Mouse (Mus musculus): ENCODE measurements around the gene Lamc1. TPM values are rescaled to one million over a fixed set of nuclear protein-coding genes. Genes with fewer than 3 reads are reported as not detected.

The Lamc1 gene
- polyA plus RNA-seq, 1 experiment: 5.4 TPM

DNA sequence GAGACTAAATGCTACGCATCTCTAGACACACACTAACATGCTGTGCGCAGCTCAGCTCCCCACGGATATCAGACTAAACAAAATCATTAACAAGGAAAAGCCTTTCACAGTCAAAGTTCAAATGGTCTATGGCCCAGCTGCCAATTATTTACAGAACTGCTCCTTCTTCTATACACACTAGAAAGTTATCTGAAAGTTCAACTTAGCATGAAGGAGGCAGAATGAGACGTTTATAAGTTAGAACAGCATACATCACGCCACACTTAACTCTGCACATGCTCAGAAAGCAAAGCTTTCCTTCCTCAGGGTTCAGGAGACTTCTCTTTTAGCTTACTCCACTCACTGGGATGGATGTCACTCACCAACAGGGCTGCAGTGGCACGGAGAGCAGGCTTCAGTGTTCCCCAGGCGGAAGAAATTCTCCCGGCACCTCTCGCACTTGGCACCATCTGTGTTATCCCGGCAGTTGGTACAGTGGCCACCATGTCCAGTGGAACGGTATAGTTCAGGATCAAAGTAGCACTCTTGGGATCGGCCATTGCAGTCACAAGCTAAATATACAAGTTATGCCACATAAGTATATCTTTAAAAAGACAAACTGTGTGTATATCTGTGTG, 80.9 kb downstream of the Lamc1 start:
- no peak for TF ChIP-seq GATA1 (IDR thresholded peaks at IDR 0.05; ENCODE audit: low read length)

DNA sequence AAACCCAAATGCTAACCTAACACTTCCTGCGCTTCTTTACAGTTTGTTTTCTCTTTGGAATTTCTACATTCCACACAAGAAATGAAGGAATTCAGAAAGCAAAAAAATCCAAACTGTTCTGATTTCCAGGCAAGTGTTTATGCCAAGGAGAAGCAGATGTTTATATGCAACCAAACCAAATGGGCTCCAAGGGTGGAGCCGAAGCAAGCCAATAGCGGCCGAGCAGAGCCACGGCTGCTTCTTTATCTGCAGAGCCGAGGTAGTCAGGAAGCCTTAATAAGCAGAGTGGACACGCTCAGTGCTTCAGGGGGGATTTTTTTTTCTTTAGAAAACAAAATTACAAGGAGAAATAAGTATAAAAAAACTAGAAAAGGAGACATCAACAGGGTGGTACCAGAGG, 91.2 kb downstream of the Lamc1 start:
- no peak for TF ChIP-seq GATA1 (IDR thresholded peaks at IDR 0.05; ENCODE audit: low read length)

DNA sequence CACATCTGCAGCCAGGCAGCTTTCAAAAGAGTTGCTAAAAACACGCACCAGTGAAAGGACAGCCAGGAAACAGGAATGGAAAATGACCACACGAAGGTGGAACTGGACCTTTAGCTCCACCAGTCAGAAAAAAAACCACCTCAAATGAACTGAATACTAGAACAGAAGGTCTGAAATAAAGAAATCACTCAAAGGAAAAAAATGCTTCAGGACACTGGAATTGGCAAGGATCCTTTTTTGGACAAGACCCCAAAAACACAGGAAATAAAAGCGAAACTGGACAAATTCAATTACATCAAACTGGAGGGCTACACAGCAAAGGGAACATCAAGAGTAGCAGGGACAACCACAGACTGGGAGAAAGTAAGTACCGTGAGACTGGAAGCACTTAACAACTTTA, 97.0 kb downstream of the Lamc1 start:
- TF ChIP-seq GATA1 (IDR thresholded peaks at IDR 0.05; ENCODE audit: low read length): no peak

DNA sequence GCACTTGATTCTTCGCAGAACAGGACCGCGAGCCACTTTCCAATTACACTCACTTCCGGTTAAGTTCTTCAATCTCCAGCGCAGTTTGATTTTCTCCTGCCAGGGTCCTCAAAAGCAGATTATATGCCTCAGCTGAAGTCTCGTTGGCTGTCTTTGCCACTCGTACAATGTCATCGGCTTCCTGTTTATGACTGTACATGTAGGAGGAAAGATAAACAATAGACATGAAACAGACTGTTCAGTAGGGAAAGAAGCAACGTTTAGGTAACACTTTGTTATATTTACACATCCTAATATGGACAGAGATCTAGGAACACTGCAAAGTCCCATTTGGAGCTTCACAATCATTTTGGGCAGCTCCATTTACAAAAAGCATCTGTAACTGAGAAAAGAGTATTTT, 100.9 kb downstream of the Lamc1 start:
- TF ChIP-seq GATA1 (IDR thresholded peaks at IDR 0.05; ENCODE audit: low read length): no peak

DNA sequence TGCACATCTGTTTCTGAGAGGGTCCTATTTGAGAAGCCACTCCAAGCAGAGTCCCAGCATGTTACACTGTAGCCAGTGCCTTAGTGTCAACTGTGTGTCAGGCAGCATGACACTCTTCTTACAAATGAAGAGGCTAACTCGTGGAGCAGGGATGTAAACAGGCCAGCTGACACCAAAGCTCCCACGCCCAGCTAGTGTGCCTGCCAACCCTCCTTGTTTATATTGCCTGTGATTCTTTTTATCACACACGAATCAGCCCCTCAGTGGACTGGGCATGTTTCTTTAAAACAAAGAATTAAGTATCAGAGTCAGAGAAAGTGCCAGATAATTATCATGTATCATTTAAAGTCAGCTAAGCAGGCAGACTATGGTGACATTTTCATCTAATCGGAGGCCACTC, 104.7 kb downstream of the Lamc1 start:
- no peak for TF ChIP-seq GATA1 (IDR thresholded peaks at IDR 0.05; ENCODE audit: low read length)

DNA sequence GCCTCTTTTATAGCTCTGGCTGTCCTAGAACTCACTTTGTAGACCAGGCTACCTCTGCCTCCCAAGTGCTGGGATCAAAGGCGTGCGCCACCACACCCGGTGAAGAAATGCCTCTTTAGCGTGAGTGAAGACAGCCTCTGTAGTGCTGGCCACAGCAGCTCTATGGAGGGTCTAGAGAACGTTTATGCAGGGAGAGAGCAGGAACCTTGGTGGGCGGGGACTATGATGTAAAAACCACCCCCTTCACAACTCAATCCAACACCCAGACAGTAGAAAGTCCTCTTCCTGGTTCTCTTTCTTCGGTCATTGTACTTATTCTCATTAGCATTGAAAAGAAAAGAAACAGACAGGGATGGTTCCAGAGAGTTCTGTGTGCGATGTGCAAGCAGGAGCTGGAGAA, 105.5 kb downstream of the Lamc1 start:
- no peak for TF ChIP-seq GATA1 (IDR thresholded peaks at IDR 0.05; ENCODE audit: low read length)

DNA sequence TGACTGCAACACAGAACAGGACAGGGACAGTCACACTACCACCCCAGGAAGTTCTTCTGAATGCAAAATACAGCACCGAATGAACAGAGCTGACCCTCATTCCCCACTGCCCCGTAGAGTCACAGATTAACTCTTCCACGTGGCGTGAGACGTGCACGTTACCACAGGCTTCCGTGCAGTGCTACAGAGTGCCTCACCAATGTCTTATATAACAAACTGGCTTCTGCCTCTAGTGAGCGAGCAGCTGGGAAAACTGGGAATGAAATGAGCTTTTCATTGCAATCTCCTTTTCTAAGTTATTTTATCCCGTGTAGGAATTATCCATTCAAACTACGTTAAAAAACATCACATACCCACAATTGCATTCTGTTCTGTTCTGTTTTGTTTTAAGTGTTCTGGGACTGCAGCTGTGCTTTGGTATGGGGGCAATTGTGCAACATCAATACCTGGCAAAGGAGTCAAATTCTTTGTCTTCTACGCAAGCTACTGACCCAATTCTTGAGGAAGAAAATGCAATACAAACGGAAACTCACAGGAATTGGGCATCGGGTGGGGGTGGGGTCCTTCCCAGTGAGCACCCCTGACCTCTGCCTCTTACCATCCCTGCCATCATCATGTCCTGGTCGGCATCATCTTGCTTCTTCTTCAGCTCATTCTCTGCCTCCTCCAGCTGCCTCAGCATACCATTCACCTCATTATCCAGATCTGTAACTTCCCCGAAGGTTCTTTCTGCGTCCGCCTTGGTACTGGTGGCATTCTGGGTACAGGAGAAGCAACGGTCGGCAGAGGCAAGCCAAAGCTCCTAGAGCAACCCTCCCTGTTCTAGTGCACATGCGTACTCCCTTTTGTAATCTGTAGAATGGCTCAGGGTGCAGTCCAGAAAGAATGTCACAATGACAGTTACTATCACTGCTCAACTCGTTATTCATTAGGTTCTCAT, 106.5 kb downstream of the Lamc1 start:
- TF ChIP-seq GATA1 (IDR thresholded peaks at IDR 0.05; ENCODE audit: low read length): no peak

DNA sequence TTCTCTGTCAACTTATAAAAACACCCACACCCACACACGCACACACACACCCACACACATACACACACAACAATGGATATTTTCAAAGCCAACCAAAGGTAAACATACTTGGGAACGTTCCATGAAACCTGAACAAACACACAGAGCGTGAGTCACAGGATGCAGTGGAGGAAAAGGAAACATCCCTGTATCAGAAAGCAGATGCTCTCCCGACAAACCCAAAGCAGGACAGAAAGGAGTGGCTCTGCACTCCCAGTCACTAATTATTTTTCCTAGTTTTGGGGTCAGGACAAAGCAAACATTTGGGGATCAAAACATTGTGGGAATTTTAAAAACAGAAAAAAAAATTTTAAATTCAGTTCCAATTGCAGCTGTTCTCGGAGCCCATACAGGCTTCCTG, 108.3 kb downstream of the Lamc1 start:
- no peak for TF ChIP-seq GATA1 (IDR thresholded peaks at IDR 0.05; ENCODE audit: low read length)

DNA sequence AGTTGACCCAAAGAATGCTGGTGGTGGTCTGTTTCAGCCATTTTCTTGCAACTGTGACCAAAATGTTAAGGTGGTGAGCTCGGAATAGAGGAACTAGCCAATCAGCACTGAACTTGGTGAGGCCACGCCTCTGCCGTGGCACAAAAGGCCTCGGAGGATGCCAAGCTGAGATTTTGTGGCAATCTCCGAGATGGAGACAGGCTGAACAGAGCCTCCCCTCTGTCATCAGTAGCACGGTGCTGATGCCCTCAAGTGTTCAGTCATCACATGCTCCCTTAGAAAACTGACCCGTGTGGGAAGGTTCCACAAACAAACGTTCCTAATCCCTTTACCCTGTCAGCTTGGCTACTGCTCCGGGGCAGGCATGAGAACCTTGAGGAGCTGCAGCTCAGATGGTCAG, 113.2 kb downstream of the Lamc1 start:
- no peak for TF ChIP-seq GATA1 (IDR thresholded peaks at IDR 0.05; ENCODE audit: low read length)

DNA sequence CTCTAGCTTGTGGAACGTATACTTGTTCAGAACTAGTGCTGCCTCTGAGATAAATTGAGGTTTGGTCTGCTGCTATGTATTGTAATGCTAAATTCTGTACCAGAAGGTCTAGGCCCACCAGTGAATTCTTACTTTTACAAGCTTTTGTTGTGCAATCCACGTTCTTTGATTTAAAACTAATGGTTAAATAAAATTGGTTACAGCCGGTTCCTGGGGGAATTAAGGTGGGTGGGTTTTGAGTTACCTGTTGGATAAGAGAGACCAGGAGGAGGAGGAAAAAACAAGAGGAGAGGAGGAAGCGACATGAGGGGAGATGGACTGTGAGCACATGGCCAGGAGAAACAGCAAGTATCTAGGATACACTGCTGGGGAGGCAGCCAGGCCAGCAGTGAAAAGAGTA, 116.1 kb downstream of the Lamc1 start:
- TF ChIP-seq GATA1 (IDR thresholded peaks at IDR 0.05; ENCODE audit: low read length): no peak

DNA sequence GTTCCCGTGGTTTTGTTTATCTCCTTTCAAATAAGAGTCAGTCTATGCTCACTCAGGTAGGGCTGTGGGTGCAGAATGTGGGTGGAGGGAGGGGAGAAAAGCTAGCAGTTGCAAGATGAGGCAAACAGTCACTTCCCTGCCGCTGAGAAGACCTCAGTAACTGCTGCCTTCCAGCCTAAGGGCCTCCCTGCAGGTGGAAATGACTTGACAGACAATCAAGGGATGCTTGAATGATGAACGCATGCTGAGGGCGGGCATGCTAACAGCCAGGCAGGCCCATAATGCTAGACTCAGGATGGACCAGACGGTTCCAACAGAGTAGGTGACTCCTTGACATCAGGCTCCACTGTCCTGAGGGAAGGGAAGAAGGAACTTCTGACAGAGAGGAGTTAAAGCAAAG, 116.9 kb downstream of the Lamc1 start:
- no peak for TF ChIP-seq GATA1 (IDR thresholded peaks at IDR 0.05; ENCODE audit: low read length)

DNA sequence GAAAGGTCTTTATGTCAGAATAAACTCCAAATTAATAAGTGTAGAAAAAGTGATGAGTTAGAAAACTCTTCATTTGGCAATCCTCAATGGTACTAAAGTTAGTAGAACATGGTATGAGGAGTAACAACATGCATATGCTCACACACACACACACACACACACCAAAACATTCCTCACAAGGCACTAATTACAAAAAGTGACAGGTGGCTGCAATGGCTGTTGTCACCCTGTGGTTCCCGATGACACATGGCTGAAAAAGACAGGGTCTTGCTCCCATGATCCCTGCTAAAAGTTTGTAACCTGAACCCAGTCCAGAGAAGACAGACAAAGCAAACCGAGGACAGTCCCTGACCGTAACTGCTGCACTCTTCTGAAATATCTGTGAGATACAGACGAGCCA, 121.6 kb downstream of the Lamc1 start:
- TF ChIP-seq GATA1 (IDR thresholded peaks at IDR 0.05; ENCODE audit: low read length): no peak

DNA sequence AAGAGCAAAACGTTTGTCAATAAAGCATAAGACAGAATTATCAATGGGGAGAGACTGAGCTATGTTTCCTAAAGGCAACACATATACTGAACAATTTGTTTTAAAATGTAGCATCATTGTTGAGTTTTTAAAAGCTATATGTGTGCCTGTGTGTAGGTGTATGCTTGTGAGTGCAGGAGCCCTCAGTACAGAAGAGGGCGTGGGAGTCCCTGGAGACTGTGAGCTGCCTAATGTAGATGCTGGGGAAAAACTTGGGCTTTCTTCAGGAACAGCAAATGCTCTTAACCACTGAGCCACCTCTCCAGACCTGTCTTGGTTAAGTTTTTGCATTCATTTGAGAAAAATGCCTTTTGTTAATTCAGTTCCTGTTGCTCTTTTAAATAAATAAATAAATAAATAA, 122.4 kb downstream of the Lamc1 start:
- no peak for TF ChIP-seq GATA1 (IDR thresholded peaks at IDR 0.05; ENCODE audit: low read length)

DNA sequence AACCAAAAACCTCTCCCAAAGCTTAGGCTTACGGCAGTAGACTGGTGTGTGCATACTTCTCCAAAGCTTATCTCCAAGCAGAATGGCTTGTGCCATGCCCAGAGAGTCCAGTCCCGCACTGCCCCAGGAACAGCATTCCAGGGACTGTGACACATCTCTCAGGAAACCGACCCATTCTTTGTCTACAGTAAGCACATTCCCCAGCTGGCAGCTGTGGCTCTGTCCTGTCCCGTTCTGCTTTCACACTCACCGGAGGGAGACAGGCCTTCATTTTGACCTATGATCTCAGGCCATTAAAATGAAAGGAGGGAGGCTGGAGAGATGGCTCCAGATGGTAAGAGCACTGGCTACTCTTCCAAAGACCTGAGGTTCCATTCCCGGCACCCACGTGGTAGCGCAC, 130.4 kb downstream of the Lamc1 start:
- no peak for TF ChIP-seq GATA1 (IDR thresholded peaks at IDR 0.05; ENCODE audit: low read length)

DNA sequence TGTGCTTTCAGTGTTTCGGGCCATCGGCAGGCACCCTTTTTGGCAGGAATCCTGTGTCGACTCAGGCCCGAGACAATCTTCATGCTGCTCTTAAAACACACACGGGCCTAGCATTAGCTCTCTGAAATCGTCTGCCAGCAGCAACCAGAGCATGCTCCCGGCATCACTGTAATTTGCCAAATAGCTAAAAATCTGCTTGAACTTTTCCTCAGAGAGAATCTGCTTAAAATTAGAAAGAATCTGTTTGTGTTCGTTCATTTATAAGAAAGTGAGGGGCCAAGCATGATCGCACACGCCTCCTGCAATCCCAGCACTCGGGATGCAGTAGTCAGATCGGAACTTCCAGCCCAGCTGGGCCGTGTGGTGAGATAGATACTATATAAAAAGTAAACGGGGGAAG, 131.1 kb downstream of the Lamc1 start:
- no peak for TF ChIP-seq GATA1 (IDR thresholded peaks at IDR 0.05; ENCODE audit: low read length)

DNA sequence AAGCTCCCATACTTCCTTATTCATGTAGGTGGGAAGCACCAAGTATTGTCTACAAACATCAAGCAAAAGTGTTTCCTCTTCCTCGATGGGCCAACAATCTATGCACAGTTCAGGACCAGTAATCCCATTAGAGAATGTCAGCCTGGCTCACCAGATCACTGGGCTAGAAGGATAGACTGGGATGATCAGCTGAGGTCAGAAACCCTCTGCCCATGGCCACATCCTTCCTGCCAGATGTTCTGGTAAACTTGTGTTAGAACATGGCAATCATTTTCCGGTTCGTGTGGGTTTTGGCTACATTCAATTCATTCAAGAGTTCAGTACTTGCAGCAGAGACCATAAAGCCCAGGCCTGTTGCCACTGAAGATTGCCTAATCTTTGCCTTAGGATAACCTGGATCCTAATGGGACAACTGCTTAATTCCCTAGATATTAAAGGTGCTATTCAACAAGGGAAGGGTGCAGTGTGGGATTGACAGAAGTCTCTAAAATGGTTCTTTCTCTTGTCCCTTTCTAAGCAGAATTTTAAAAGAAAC, 135.2 kb downstream of the Lamc1 start:
- TF ChIP-seq GATA1 (IDR thresholded peaks at IDR 0.05; ENCODE audit: low read length): no peak

DNA sequence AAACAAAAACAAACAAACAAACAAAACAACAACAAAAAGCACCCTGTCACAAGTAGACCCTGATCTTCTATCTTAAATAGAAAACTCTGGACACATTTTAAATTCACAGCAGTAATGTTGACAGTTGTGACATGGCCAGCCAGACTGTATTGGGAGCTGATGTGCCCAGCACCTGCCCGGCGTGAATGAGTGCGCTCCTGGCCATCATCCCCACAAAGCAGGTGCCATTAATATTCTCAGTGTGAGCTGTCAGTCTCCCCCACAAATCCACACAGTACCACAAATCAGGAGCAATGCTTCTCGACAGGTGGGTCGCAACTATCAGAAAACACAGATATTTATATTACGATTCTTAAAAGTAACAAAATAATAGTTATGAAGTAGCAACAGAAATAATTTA, 139.6 kb downstream of the Lamc1 start:
- TF ChIP-seq GATA1 (IDR thresholded peaks at IDR 0.05; ENCODE audit: low read length): no peak
